Mouse (Mus musculus): ENCODE measurements around the gene Nudt2.

DNA sequence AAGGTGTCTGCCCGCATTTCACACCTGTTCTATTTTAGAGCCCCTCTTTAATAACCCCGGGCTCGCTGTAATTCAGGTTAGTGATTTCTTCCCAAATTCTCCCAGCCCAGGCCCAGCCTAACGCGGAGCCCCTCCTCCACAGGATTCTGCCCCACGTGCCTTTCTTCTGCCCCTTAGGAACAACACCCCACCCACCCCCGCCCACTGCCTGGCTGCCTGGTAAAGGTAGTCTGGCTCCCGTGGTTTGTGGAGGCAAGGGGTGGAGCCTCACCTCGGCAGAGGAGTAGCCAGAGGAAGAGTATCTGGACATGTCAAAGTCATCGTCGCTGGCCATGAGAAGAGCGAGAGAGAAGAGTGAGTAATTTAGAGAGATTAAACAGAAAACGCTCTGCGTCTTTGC lies 55.7 kb downstream of the Nudt2 start:
- no peak for TF ChIP-seq CTCF (IDR thresholded peaks at IDR 0.05; ENCODE audit: low read depth)
- no peak for TF ChIP-seq EP300 (IDR thresholded peaks at IDR 0.05; ENCODE audit: low read depth)
